Mouse (Mus musculus) mouse trophoblast stem cell (cell line): Measurements from ENCODE around the gene Anks1.

Experiments used
- in situ Hi-C, 2 experiments: fragments of 300-500 bp; cut with MseI, MboI; formaldehyde crosslinking; loops; 2 replicates in 1 of 2; 3 replicates in 1 of 2; pipeline ENCODE4 v1.15.1; 2025

Gene Anks1

DNA sequence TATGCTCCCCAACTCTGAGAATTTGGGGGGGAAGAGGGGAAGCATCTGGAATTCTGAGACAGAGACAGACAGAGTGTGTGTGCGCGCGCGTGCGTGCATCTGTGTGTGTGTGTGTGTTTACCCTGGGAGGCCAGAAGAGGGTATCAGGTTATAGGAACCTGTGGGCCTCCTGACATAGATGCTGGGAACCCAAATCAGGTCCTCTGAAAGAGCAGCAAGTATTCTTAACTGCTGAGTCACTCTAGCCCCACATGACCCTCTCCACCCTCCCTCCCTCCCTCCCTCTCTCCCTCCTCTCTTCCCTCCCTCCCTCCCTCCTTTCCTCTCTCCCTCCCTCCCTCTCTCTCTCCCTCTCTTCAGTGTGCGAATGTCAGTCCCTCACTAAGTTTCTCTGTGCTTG, 179.6 kb downstream of the Anks1 start:
- in situ Hi-C loops, result no loop called here

- in situ Hi-C loops, result no loop called here
Measured at GRCm38 (mm10) chr17:28092297-28092696, 183.2 kb downstream of the Anks1 start.

DNA sequence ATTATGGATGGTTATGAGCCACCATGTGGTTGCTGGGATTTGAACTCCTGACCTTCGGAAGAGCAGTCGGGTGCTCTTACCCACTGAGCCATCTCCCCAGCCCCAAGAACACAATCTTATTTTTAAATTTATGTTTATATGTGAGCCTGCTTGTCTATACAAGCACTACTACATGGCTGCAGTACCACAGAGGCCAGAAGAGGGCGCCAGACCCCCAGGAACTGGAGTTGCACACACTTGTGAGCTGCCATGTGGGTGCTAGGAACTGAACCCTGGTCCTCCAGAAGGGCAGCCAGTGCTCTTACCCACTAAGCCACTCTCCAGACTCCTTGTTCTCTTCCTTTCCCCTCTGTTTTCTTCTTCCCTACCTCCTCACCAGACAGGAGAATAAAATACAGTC, 184.7 kb downstream of the Anks1 start:
- in situ Hi-C loops, result no loop called here

DNA sequence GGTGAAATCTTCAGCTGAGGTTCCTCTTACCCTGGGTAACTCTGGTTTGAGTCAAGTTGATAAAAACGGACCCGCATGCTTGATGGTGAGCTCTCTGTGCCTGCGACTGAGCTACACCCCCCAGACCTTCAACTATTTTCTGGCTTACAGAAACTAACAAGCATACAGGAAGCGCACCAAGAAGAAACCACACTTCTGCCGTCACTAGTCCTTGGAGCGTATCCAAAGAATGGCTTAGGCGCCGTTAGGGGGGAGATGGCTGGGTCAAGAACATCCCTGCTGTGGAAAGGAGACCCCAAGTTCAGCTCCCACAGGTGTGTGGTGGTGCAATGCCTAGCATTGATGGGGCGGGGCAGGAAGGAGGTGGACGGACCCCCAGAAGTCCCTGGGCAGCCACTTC, 187.3 kb downstream of the Anks1 start:
- in situ Hi-C loops, result no loop called here

- in situ Hi-C loops, result no loop called here
Measured at GRCm38 (mm10) chr17:28097308-28097707, 188.2 kb downstream of the Anks1 start.

- in situ Hi-C loops, result no loop called here
Measured at GRCm38 (mm10) chr17:28099086-28099485, 190.0 kb downstream of the Anks1 start.

DNA sequence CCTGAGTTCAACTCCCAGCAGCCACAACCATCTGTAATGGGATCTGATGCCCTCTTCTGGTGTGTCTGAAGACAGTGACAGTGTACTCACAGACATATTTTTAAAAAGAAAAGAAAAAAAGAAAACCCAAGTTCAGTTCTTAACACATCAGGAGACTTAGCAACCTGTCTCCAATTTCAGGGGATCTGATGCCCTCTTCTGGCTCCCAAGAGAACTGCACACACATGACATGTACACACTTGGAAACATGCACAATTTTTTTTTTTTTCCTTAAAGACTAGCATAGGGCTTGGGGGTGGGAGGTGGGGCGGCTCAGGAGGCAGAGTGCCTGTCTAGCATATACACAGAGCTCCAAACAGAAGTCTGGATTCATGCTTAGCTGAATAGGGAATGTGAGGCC, 191.6 kb downstream of the Anks1 start:
- in situ Hi-C loops, result no loop called here

GRCm38 (mm10) chr17:28101284-28101887, 192.3 kb downstream of the Anks1 start:
- in situ Hi-C loops, result no loop called here

GRCm38 (mm10) chr17:28101902-28102319, 192.8 kb downstream of the Anks1 start:
- in situ Hi-C loops, result no loop called here

- in situ Hi-C loops, result no loop called here
Measured at GRCm38 (mm10) chr17:28104416-28104815, 195.3 kb downstream of the Anks1 start.

DNA sequence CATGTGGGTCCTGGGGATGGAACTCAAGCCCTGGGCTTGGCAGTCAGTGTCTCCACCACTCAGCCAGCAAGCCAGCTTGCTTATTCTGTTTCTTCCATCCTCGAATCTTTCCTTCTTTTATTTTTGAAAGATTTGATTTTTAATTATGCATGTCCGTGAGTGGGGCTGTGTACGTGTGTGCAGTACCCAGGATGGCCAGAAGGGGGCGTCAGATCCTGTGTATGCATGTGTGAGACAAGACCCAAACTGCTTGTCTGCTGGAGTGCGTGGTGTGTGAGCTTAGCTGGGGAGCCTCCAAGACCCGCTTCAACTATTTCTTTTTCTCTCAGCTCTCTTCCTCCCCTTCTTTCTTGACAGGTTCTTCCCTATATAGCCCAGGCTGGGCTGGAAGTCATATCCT, 197.2 kb downstream of the Anks1 start:
- in situ Hi-C loops, result no loop called here

DNA sequence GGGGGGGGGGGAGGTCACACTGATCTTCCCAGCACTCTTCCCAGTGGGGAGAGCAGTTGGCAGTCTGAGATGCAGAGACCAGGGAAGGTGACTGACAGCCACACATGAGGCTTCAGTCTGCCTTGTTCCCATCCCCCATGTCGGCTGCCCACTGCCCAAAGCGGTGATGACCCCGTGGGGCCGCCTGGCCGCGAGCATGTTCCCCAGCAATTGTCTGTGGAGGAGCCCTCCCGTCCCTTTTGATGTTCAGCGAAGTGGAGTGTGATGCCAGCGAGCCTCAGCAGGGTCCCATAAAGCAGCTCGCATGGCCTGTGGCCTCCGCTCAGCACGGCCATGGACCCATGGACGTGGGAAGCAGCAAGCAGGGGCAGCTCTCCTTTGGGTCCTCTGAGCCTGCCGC, 198.2 kb downstream of the Anks1 start:
- in situ Hi-C loops, result no loop called here

- in situ Hi-C loops, result no loop called here
Measured at GRCm38 (mm10) chr17:28112266-28112665, 203.2 kb downstream of the Anks1 start.
